Mouse (Mus musculus) cerebellum, adult 8-10 months (tissue): ENCODE measurements around the gene Aqp6.

Experiments
- DNase-seq: peaks from one replicate; pipeline ENCODE4 v3.0.0; 2022

The Aqp6 gene

GRCm38 (mm10) chr15:99600986-99601822 lies at the start of gene Aqp6:
Aqp6 (plus strand) TSS chr15:99601400.
- peak; percentile 91 for DNase-seq

- no peak for DNase-seq
These were observed 47.4 kb upstream of the Aqp6 start for GRCm38 (mm10) chr15:99553767-99554166.

GRCm38 (mm10) chr15:99558947-99559346 lies 42.3 kb upstream of the Aqp6 start:
- no peak for DNase-seq

GRCm38 (mm10) chr15:99560246-99560645 lies 41.0 kb upstream of the Aqp6 start:
- DNase-seq: no peak

- DNase-seq: no peak
These were observed 33.8 kb upstream of the Aqp6 start for GRCm38 (mm10) chr15:99567371-99567770.

- no peak for DNase-seq
These were observed 32.5 kb upstream of the Aqp6 start for GRCm38 (mm10) chr15:99568682-99569081.

GRCm38 (mm10) chr15:99569123-99569522 lies 32.1 kb upstream of the Aqp6 start:
- DNase-seq: no peak

GRCm38 (mm10) chr15:99578802-99579485 lies 22.3 kb upstream of the Aqp6 start, which contains the start of gene Aqp2:
Aqp2 (plus strand) TSS chr15:99579055.
- peak; percentile 35 for DNase-seq

- peak; percentile 45 for DNase-seq
These were observed 17.5 kb upstream of the Aqp6 start for GRCm38 (mm10) chr15:99583463-99584344.

- DNase-seq: no peak
These were observed 16.6 kb upstream of the Aqp6 start for GRCm38 (mm10) chr15:99584407-99585202.

GRCm38 (mm10) chr15:99585741-99586140 lies 15.5 kb upstream of the Aqp6 start:
- DNase-seq: no peak

GRCm38 (mm10) chr15:99586525-99586924 lies 14.7 kb upstream of the Aqp6 start:
- no peak for DNase-seq

- DNase-seq: no peak
These were observed 12.0 kb upstream of the Aqp6 start for GRCm38 (mm10) chr15:99589237-99589636.

- DNase-seq: no peak
These were observed 11.5 kb upstream of the Aqp6 start for GRCm38 (mm10) chr15:99589704-99590103.

GRCm38 (mm10) chr15:99590429-99591084 lies 10.6 kb upstream of the Aqp6 start, which contains the start of gene Aqp5:
Aqp5 (plus strand) TSS chr15:99590782.
- peak; percentile 18 for DNase-seq

- peak; percentile 23 for DNase-seq
These were observed 9.0 kb upstream of the Aqp6 start for GRCm38 (mm10) chr15:99592177-99592576.

- DNase-seq: no peak
These were observed 8.3 kb upstream of the Aqp6 start for GRCm38 (mm10) chr15:99592877-99593276.

GRCm38 (mm10) chr15:99594951-99595350 lies 6.2 kb upstream of the Aqp6 start:
- DNase-seq: no peak

- DNase-seq: peak; percentile 97
These were observed 5.0 kb upstream of the Aqp6 start for GRCm38 (mm10) chr15:99596056-99596687.

- DNase-seq: no peak
These were observed 4.4 kb upstream of the Aqp6 start for GRCm38 (mm10) chr15:99596841-99597240.

- DNase-seq: no peak
These were observed 3.6 kb upstream of the Aqp6 start for GRCm38 (mm10) chr15:99597596-99597995.
